Mouse (Mus musculus) intestine, embryonic 15.5 days (tissue): ENCODE results near the gene Ccdc141. TPM values are rescaled to one million over a fixed set of nuclear protein-coding genes. Genes with fewer than 3 reads are reported as not detected.
"Not testable (repeated sequence)": the region's sequence is repeated elsewhere in the genome, so short reads cannot be mapped to it uniquely, and the experiment has no call there.

ENCODE experiments used
- ATAC-seq: fragments of 200-750 bp; cut with Nextera tagmentation; 2 replicates; pipeline ENCODE4 v1.8.0; 2017; ENCODE audit warnings: moderate TSS enrichment, moderate library complexity
- H3K27ac ChIP-seq: fragments of 300-500 bp; sonication (generic); 2 replicates; pipeline ENCODE4 v1.5.1; 2015; ENCODE audit warnings: mild to moderate bottlenecking, inconsistent platforms
- H3K27me3 ChIP-seq: fragments of 300-500 bp; sonication (generic); replicated peaks from 2 replicates; pipeline ENCODE4 v1.6.1; 2015; ENCODE audit warnings: inconsistent platforms
- H3K36me3 ChIP-seq: fragments of 300-500 bp; sonication (generic); 2 replicates; pipeline ENCODE4 v1.6.1; 2015; ENCODE audit warnings: inconsistent platforms
- H3K4me1 ChIP-seq: fragments of 300-500 bp; sonication (generic); replicated peaks from 2 replicates; pipeline ENCODE4 v1.6.1; 2015; ENCODE audit warnings: inconsistent platforms
- H3K4me2 ChIP-seq: fragments of 300-500 bp; sonication (generic); replicated peaks from 2 replicates; pipeline ENCODE4 v1.6.1; 2015; ENCODE audit warnings: mild to moderate bottlenecking, inconsistent platforms
- H3K4me3 ChIP-seq: fragments of 300-500 bp; sonication (generic); replicated peaks from 2 replicates; pipeline ENCODE4 v1.5.1; 2015; ENCODE audit warnings: inconsistent platforms
- H3K9ac ChIP-seq: fragments of 300-500 bp; sonication (generic); 2 replicates; pipeline ENCODE4 v1.6.1; 2015; ENCODE audit warnings: inconsistent platforms
- H3K9me3 ChIP-seq: fragments of 300-500 bp; sonication (generic); 2 replicates; pipeline ENCODE4 v1.6.1; 2016; ENCODE audit warnings: inconsistent platforms
- WGBS: fragments of 180-500 bp; shearing (Covaris S2); methylation state at CpG from one replicate; pipeline ENCODE4 v1.1.7; 2015; 5-methylcytosine and 5-hydroxymethylcytosine counted together
- polyA plus RNA-seq: library from polyadenylated mRNA; unstranded; fragments of >200 nt; fragmentation: Nextera tagmentation; extraction: Ambion mirVana; gene quantifications from 2 replicates; pipeline ENCODE4 v1.2.1, GENCODE M21; 2015

Ccdc141 gene
- polyA plus RNA-seq, 1 experiment from 2014 or later = 5.6 TPM

GRCm38 (mm10) chr2:77033322-77034060 lies 136.9 kb downstream of the Ccdc141 start:
- no peaks in the 10 kb centered on the region for H3K36me3 ChIP-seq
- no peaks in the 10 kb centered on the region for H3K4me1 ChIP-seq
- WGBS = 84% methylated on average over 13 of the region's 13 CpGs
- no peaks in the 10 kb centered on the region for H3K27me3 ChIP-seq
- H3K4me3 ChIP-seq = no peak overlapping the region
- no peak overlapping the region for H3K27ac ChIP-seq
- no peak for ATAC-seq
- no peaks in the 10 kb centered on the region for H3K9me3 ChIP-seq
- no peak overlapping the region for H3K4me2 ChIP-seq
- no peak overlapping the region for H3K9ac ChIP-seq

GRCm38 (mm10) chr2:77020649-77021048 lies 149.8 kb downstream of the Ccdc141 start:
- Histone ChIP-seq H3K36me3 (no peaks in the 10 kb centered on the region), H3K9ac (no peak overlapping the region), H3K9me3 (no peaks in the 10 kb centered on the region), H3K27me3 (no peaks in the 10 kb centered on the region), H3K4me3 (no peak overlapping the region), H3K4me1 (no peaks in the 10 kb centered on the region), H3K4me2 (no peak overlapping the region), H3K27ac (no peak overlapping the region)
- no peak for ATAC-seq
- WGBS = 83% methylated on average over 2 of the region's 2 CpGs

GRCm38 (mm10) chr2:77017735-77018134 lies 152.7 kb downstream of the Ccdc141 start:
- no peak for ATAC-seq
- H3K4me1 ChIP-seq = no peaks in the 10 kb centered on the region
- no peak overlapping the region for H3K27ac ChIP-seq
- H3K9me3 ChIP-seq = no peaks in the 10 kb centered on the region
- H3K9ac ChIP-seq = no peak overlapping the region
- no peak overlapping the region for H3K4me3 ChIP-seq
- 69% methylated on average over 4 of the region's 4 CpGs for WGBS
- H3K27me3 ChIP-seq = no peaks in the 10 kb centered on the region
- no peaks in the 10 kb centered on the region for H3K36me3 ChIP-seq
- H3K4me2 ChIP-seq = no peak overlapping the region

DNA sequence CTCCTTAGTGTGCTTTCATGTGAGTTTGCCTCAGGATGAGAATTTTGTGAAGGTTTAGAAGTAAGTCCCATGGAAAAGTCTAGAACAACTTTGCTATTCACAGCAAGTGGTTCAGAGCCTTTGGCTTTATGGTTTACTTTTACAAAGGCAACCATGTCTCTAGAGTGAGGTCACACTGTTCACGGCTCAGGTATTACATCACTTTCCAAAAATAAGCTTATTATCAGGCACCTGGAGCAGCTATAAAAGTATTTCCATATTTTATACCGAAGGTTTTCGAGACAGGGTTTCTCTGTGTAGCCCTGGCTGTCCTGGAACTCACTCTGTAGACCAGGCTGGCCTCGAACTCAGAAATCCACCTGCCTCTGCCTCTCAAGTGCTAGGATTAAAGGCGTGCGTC lies 157.0 kb downstream of the Ccdc141 start:
- H3K4me1 ChIP-seq, H3K4me3 ChIP-seq, ATAC-seq, H3K4me2 ChIP-seq, H3K9ac ChIP-seq, H3K27me3 ChIP-seq, H3K9me3 ChIP-seq, H3K27ac ChIP-seq, H3K36me3 ChIP-seq: not testable (repeated sequence)
- WGBS = 90% methylated on average over 6 of the region's 6 CpGs

GRCm38 (mm10) chr2:77011981-77012380 lies 158.5 kb downstream of the Ccdc141 start:
- WGBS = 73% methylated on average over 5 of the region's 5 CpGs
- Histone ChIP-seq H3K27ac (no peak overlapping the region), H3K9ac (no peak overlapping the region), H3K36me3 (no peaks in the 10 kb centered on the region), H3K9me3 (no peaks in the 10 kb centered on the region), H3K4me2 (no peak overlapping the region), H3K4me1 (no peaks in the 10 kb centered on the region), H3K27me3 (no peaks in the 10 kb centered on the region), H3K4me3 (no peak overlapping the region)
- ATAC-seq = no peak

- Histone ChIP-seq H3K27me3 (no peaks in the 10 kb centered on the region), H3K4me2 (no peak overlapping the region), H3K4me1 (no peaks in the 10 kb centered on the region), H3K9me3 (no peaks in the 10 kb centered on the region), H3K27ac (no peak overlapping the region), H3K9ac (no peak overlapping the region), H3K36me3 (no peaks in the 10 kb centered on the region), H3K4me3 (no peak overlapping the region)
- ATAC-seq = no peak
- 81% methylated on average over 7 of the region's 7 CpGs for WGBS
These were observed 163.4 kb downstream of the Ccdc141 start for GRCm38 (mm10) chr2:77007015-77007414.

DNA sequence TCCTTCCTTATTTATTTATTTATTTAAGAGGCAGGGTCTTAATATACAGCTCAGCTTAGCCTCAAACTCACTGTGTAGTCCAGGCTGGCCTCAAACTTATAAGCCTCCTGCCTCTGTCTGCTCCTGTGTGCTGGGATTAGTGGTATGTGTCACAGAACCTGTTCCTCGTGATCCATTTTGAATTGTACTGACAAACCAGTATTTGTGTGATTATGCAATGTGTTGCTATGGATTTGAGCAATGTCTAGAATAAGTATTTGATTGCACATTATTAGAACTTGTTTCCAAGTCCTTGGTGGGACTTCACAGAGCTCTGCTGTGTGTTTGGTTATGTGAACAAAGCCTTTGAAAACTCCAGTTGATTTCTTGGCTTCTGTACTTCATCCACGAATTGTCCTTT lies 167.3 kb downstream of the Ccdc141 start:
- Histone ChIP-seq H3K4me3 (no peak overlapping the region), H3K27ac (no peak overlapping the region), H3K9me3 (no peaks in the 10 kb centered on the region), H3K36me3 (no peaks in the 10 kb centered on the region), H3K9ac (no peak overlapping the region), H3K27me3 (no peaks in the 10 kb centered on the region), H3K4me1 (no peaks in the 10 kb centered on the region), H3K4me2 (no peak overlapping the region)
- 68% methylated on average over 2 of the region's 2 CpGs for WGBS
- no peak for ATAC-seq

DNA sequence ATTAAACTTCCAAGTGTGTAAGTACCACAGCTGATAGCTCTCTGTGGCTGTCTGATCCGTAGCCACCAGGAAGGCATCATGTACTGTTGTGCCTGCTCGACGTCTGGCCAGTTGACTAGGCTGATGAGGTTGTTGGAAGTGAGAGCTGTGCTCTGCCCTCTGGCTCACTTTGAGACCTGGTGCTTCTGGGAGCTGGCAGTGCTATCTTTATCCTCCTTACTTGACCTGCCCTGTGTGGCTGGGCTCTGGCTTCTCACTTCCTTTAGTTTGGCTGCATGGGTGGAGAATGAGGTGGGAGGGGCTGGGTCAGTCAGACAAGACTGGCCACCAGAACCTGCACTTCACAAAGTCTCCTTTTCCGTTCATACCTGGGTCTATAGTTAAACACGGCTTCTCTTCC lies 172.1 kb downstream of the Ccdc141 start:
- H3K4me3 ChIP-seq = no peak overlapping the region
- H3K36me3 ChIP-seq = no peaks in the 10 kb centered on the region
- H3K4me1 ChIP-seq = no peaks in the 10 kb centered on the region
- H3K9ac ChIP-seq = no peak overlapping the region
- ATAC-seq = no peak
- H3K4me2 ChIP-seq = no peak overlapping the region
- H3K27ac ChIP-seq = no peak overlapping the region
- 56% methylated on average over 5 of the region's 5 CpGs for WGBS
- no peaks in the 10 kb centered on the region for H3K27me3 ChIP-seq
- no peaks in the 10 kb centered on the region for H3K9me3 ChIP-seq

GRCm38 (mm10) chr2:76992493-76993201 lies 177.8 kb downstream of the Ccdc141 start:
- no peak overlapping the region for H3K4me3 ChIP-seq
- no peak overlapping the region for H3K4me2 ChIP-seq
- no peaks in the 10 kb centered on the region for H3K9me3 ChIP-seq
- H3K9ac ChIP-seq = no peak overlapping the region
- no peaks in the 10 kb centered on the region for H3K27me3 ChIP-seq
- 66% methylated on average over 5 of the region's 5 CpGs for WGBS
- ATAC-seq = no peak
- H3K36me3 ChIP-seq = no peaks in the 10 kb centered on the region
- no peak overlapping the region for H3K27ac ChIP-seq
- no peaks in the 10 kb centered on the region for H3K4me1 ChIP-seq

DNA sequence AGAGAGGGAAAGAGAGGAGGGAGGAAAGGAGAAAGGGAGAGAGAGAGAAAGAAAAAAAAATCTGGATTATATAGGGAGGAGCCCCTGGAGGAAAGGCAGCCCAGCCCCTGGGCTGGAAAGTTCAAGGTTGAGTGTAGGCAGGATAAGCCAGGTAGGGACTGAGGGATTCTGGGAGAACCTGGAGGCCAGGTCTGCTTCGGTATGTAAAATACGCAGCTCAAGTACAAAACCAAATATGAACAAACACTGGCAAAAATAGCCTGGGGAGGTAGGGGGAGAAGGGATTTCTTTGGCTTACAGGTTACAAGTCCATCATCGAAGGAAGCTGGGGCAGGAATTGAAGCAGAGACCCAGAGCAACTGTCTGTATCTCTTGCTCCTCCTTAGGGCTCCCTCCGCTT lies 183.1 kb downstream of the Ccdc141 start:
- H3K36me3 ChIP-seq = no peaks in the 10 kb centered on the region
- 0 out of 2 replicates have a peak, but pooled peaks have one; percentile 31 for ATAC-seq
- H3K9ac ChIP-seq = no peak overlapping the region
- no peaks in the 10 kb centered on the region for H3K9me3 ChIP-seq
- no peak overlapping the region for H3K4me2 ChIP-seq
- no peaks in the 10 kb centered on the region for H3K4me1 ChIP-seq
- H3K27me3 ChIP-seq = no peaks in the 10 kb centered on the region
- no peak overlapping the region for H3K27ac ChIP-seq
- H3K4me3 ChIP-seq = no peak overlapping the region
- 81% methylated on average over 4 of the region's 4 CpGs for WGBS

DNA sequence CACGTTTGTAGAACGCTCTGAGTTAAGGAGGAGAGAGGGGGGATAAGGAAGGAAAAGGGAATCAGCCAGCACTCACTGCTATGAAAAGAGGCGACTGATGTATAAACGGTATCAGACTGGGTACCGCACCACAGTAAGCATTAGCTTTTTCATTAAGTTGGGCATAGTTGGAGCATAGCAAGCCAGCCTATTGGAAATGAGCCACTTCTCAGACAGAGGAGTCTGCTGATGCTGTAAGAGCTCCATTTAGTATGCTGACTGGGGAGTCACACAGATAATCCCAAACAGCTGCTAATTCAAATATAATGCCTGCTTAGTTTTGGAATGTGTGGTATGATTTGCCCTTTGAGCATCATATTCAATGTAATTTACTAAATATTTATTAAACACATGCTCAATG lies 186.1 kb downstream of the Ccdc141 start:
- Histone ChIP-seq H3K9ac (no peak overlapping the region), H3K36me3 (no peaks in the 10 kb centered on the region), H3K4me2 (no peak overlapping the region), H3K9me3 (no peaks in the 10 kb centered on the region), H3K27me3 (no peaks in the 10 kb centered on the region), H3K4me3 (no peak overlapping the region), H3K4me1 (no peaks in the 10 kb centered on the region), H3K27ac (no peak overlapping the region)
- ATAC-seq = no peak
- 77% methylated on average over 5 of the region's 5 CpGs for WGBS

DNA sequence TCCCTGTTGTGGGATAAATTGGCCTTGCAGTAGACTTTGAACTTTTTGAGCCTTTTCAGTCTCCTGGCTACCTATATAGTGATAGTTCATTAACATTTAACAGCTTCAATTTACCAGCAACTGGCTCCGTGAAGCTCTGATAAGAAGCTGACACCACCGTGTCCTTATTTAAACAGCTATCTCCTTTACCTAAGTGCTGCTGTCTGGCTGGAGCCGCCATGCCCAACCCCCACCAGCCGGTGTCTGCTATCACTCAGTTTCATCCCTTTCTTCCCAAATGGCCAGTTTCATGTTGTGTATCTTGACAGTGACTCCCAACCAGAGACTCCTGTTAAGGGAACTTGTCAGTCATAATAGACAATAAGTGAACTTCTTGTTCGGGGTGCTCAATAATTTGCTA lies 186.8 kb downstream of the Ccdc141 start:
- Histone ChIP-seq H3K27me3 (no peaks in the 10 kb centered on the region), H3K4me1 (no peaks in the 10 kb centered on the region), H3K27ac (no peak overlapping the region), H3K4me3 (no peak overlapping the region), H3K9me3 (no peaks in the 10 kb centered on the region), H3K4me2 (no peak overlapping the region), H3K36me3 (no peaks in the 10 kb centered on the region), H3K9ac (no peak overlapping the region)
- peak; percentile 34; the same call in 1 of the 2 replicates for ATAC-seq
- WGBS = 25% methylated on average over 5 of the region's 5 CpGs
